Mouse (Mus musculus): ENCODE measurements at regions not wholly inside any gene's neighbourhood (a gene's known extent, or its start where the extent isn't known, plus 50 kb on each side); places are given as distances from the start of the nearest gene placed in this dataset.

- TF ChIP-seq CTCF (IDR thresholded peaks at IDR 0.05; ENCODE audit: low read depth, low read length) (no peak), EP300 (IDR thresholded peaks at IDR 0.05; ENCODE audit: insufficient read depth, low read depth, low read length) (no peak), POLR2A (IDR thresholded peaks at IDR 0.05; ENCODE audit: insufficient read depth, low read length) (no peak)
Observed at GRCm38 (mm10) chr16:76471081-76471480, 97.5 kb upstream of the Nrip1 start.
